Comparison of ENCODE assay signal across 21 mouse cellular contexts in genomic region chr16:21374067-21374466, GRCm38 (mm10).
"Had no signal": no experiment of that assay in that cellular context is flagged by ENCODE, and none has a peak within 500 bp of the region (broad histone marks: within the 10 kb centered on the region; RNA-seq: fewer than 3 reads in every experiment).

No protein-coding gene starts in this region.

- H3K4me3 ChIP-seq: limb, embryonic 10.5 days; limb, embryonic 13.5 days; liver, embryonic 12.5 days; liver, embryonic 15.5 days; lung, embryonic 15.5 days; megakaryocyte, embryonic 14.5 days; midbrain, embryonic 10.5 days; midbrain, embryonic 13.5 days; myocyte; neural tube, embryonic 13.5 days had no signal

- H3K4me1 ChIP-seq: liver, embryonic 12.5 days had no signal

- DNase-seq: kidney, adult 18-20 months; kidney, adult 9 months; kidney, postnatal 14 days; kidney, postnatal 4 days; liver; lung, adult 18-20 months; lung, postnatal 10 days; lung, postnatal 36 days; thymus, adult 2 months; thymus, postnatal 14 days; thymus, postnatal 4 days had no signal

- H3K27ac ChIP-seq: limb, embryonic 10.5 days; limb, embryonic 13.5 days; liver, embryonic 12.5 days; liver, embryonic 15.5 days; lung, embryonic 15.5 days; midbrain, embryonic 10.5 days had no signal
